Mouse (Mus musculus): Measurements from ENCODE around the gene Rcor3. TPM values are rescaled to one million over a fixed set of nuclear protein-coding genes. Genes with fewer than 3 reads are reported as not detected.

The Rcor3 gene
- polyA plus RNA-seq, 1 experiment from 2014 or later: 6.2 TPM

- WGBS (ENCODE audit: insufficient replicate concordance): 0% methylated on average over 36 of the region's 61 CpGs
- Histone ChIP-seq H3K4me1 (ENCODE audit: insufficient read depth) (peaks cover 14% of the 10 kb centered on the region), H3K9me3 (ENCODE audit: low read length) (no peaks in the 10 kb centered on the region), H3K9ac (replicated peaks) (peak overlapping the region; percentile 89), H3K27me3 (ENCODE audit: insufficient read depth, low read length) (no peaks in the 10 kb centered on the region), H3K4me3 (ENCODE audit: low read depth, low read length) (peak overlapping the region; percentile 67), H3K4me2 (ENCODE audit: low read depth, low read length) (peak overlapping the region; percentile 90), H3K36me3 (replicated peaks; ENCODE audit: insufficient read depth, low read length) (peaks cover 5% of the 10 kb centered on the region), H3K27ac (ENCODE audit: low read depth) (peak overlapping the region; percentile 95)
- TF ChIP-seq EP300 (IDR thresholded peaks at IDR 0.05; ENCODE audit: low read depth): no peak
- no peak for TF ChIP-seq CTCF (IDR thresholded peaks at IDR 0.05; ENCODE audit: low read depth)
- ATAC-seq (peak; percentile 32), DNase-seq (peak; percentile 67)
Observed at GRCm38 (mm10) chr1:192137291-192137925, 454 bp downstream of the Rcor3 start.

- WGBS (ENCODE audit: insufficient replicate concordance): under 1% methylated on average over 53 of the region's 55 CpGs
- Histone ChIP-seq H3K27me3 (ENCODE audit: insufficient read depth, low read length) (no peaks in the 10 kb centered on the region), H3K4me1 (ENCODE audit: insufficient read depth) (peaks cover 14% of the 10 kb centered on the region), H3K4me2 (ENCODE audit: low read depth, low read length) (peak overlapping the region; percentile 90), H3K4me3 (ENCODE audit: low read depth, low read length) (peak overlapping the region; percentile 67), H3K36me3 (replicated peaks; ENCODE audit: insufficient read depth, low read length) (peaks cover 5% of the 10 kb centered on the region), H3K9ac (replicated peaks) (peak overlapping the region; percentile 89), H3K27ac (ENCODE audit: low read depth) (peak overlapping the region; percentile 95), H3K9me3 (ENCODE audit: low read length) (no peaks in the 10 kb centered on the region)
- ATAC-seq (peak; percentile 69), DNase-seq (peak; percentile 80)
- TF ChIP-seq CTCF (IDR thresholded peaks at IDR 0.05; ENCODE audit: low read depth): 0 out of 2 replicates have a peak, but pooled peaks have one; percentile 3
- TF ChIP-seq EP300 (IDR thresholded peaks at IDR 0.05; ENCODE audit: low read depth): no peak
Observed at GRCm38 (mm10) chr1:192136561-192137290, 1.1 kb downstream of the Rcor3 start.

- no peak overlapping the region for H3K27ac ChIP-seq (ENCODE audit: low read depth)
- peaks cover 8% of the 10 kb centered on the region for H3K36me3 ChIP-seq (replicated peaks; ENCODE audit: insufficient read depth, low read length)
- DNase-seq (no peak), ATAC-seq (no peak)
- H3K4me1 ChIP-seq (ENCODE audit: insufficient read depth): peaks cover 2% of the 10 kb centered on the region; the same call in 1 of the 2 replicates
- TF ChIP-seq EP300 (IDR thresholded peaks at IDR 0.05; ENCODE audit: low read depth) (peak; percentile 55; the same call in 1 of the 2 replicates), CTCF (IDR thresholded peaks at IDR 0.05; ENCODE audit: low read depth) (no peak)
- 62% methylated on average over 1 of the region's 1 CpGs for WGBS (ENCODE audit: insufficient replicate concordance)
- H3K4me2 ChIP-seq (ENCODE audit: low read depth, low read length): no peak overlapping the region
- no peaks in the 10 kb centered on the region for H3K27me3 ChIP-seq (ENCODE audit: insufficient read depth, low read length)
- no peaks in the 10 kb centered on the region for H3K9me3 ChIP-seq (ENCODE audit: low read length)
- H3K4me3 ChIP-seq (ENCODE audit: low read depth, low read length): no peak overlapping the region
- no peak overlapping the region for H3K9ac ChIP-seq (replicated peaks)
Observed at GRCm38 (mm10) chr1:192130202-192130601, 7.7 kb downstream of the Rcor3 start.

- no peak overlapping the region for H3K9ac ChIP-seq (replicated peaks)
- H3K4me2 ChIP-seq (ENCODE audit: low read depth, low read length): no peak overlapping the region
- DNase-seq (no peak), ATAC-seq (peak; percentile 27; the same call in 1 of the 2 replicates)
- TF ChIP-seq CTCF (IDR thresholded peaks at IDR 0.05; ENCODE audit: low read depth): no peak
- 0 out of 2 replicates have a peak, but pooled peaks have one; percentile 14 for TF ChIP-seq EP300 (IDR thresholded peaks at IDR 0.05; ENCODE audit: low read depth)
- no peaks in the 10 kb centered on the region for H3K9me3 ChIP-seq (ENCODE audit: low read length)
- peaks cover 16% of the 10 kb centered on the region for H3K36me3 ChIP-seq (replicated peaks; ENCODE audit: insufficient read depth, low read length)
- H3K4me3 ChIP-seq (ENCODE audit: low read depth, low read length): no peak overlapping the region
- WGBS (ENCODE audit: insufficient replicate concordance): 68% methylated on average over 8 of the region's 8 CpGs
- no peaks in the 10 kb centered on the region for H3K27me3 ChIP-seq (ENCODE audit: insufficient read depth, low read length)
- no peak overlapping the region for H3K27ac ChIP-seq (ENCODE audit: low read depth)
- H3K4me1 ChIP-seq (ENCODE audit: insufficient read depth): peaks cover 2% of the 10 kb centered on the region; the same call in 1 of the 2 replicates
Observed at GRCm38 (mm10) chr1:192128343-192128742, 9.5 kb downstream of the Rcor3 start.

GRCm38 (mm10) chr1:192125761-192126160 is 12.1 kb downstream of the Rcor3 start:
- H3K4me1 ChIP-seq (ENCODE audit: insufficient read depth): peaks cover 2% of the 10 kb centered on the region; the same call in 1 of the 2 replicates
- TF ChIP-seq CTCF (IDR thresholded peaks at IDR 0.05; ENCODE audit: low read depth) (no peak), EP300 (IDR thresholded peaks at IDR 0.05; ENCODE audit: low read depth) (no peak)
- H3K9ac ChIP-seq (replicated peaks): no peak overlapping the region
- peaks cover 38% of the 10 kb centered on the region for H3K36me3 ChIP-seq (replicated peaks; ENCODE audit: insufficient read depth, low read length)
- DNase-seq (no peak), ATAC-seq (peak; percentile 51; the same call in 1 of the 2 replicates)
- H3K9me3 ChIP-seq (ENCODE audit: low read length): no peaks in the 10 kb centered on the region
- H3K27ac ChIP-seq (ENCODE audit: low read depth): peak overlapping the region; percentile 62
- H3K4me3 ChIP-seq (ENCODE audit: low read depth, low read length): no peak overlapping the region
- H3K27me3 ChIP-seq (ENCODE audit: insufficient read depth, low read length): no peaks in the 10 kb centered on the region
- 63% methylated on average over 6 of the region's 6 CpGs for WGBS (ENCODE audit: insufficient replicate concordance)
- no peak overlapping the region for H3K4me2 ChIP-seq (ENCODE audit: low read depth, low read length)

- WGBS (ENCODE audit: insufficient replicate concordance): 81% methylated on average over 6 of the region's 6 CpGs
- Histone ChIP-seq H3K27ac (ENCODE audit: low read depth) (no peak overlapping the region), H3K27me3 (ENCODE audit: insufficient read depth, low read length) (no peaks in the 10 kb centered on the region), H3K9ac (replicated peaks) (no peak overlapping the region), H3K4me1 (ENCODE audit: insufficient read depth) (0 out of 2 replicates have a peak, but pooled peaks cover 6% of the 10 kb centered on the region), H3K4me2 (ENCODE audit: low read depth, low read length) (no peak overlapping the region), H3K4me3 (ENCODE audit: low read depth, low read length) (no peak overlapping the region), H3K36me3 (replicated peaks; ENCODE audit: insufficient read depth, low read length) (peaks cover 40% of the 10 kb centered on the region), H3K9me3 (ENCODE audit: low read length) (no peaks in the 10 kb centered on the region)
- DNase-seq (no peak), ATAC-seq (peak; percentile 55)
- TF ChIP-seq EP300 (IDR thresholded peaks at IDR 0.05; ENCODE audit: low read depth) (no peak), CTCF (IDR thresholded peaks at IDR 0.05; ENCODE audit: low read depth) (no peak)
Observed at GRCm38 (mm10) chr1:192116262-192116661, 21.6 kb downstream of the Rcor3 start.

All from liver, postnatal 0 days (tissue).